Mouse (Mus musculus): ENCODE results near the gene Paqr8.

- no peak for TF ChIP-seq POLR2A (IDR thresholded peaks at IDR 0.05; ENCODE audit: low read depth, low read length)
- TF ChIP-seq CTCF (conservative IDR thresholded peaks at IDR 0.05 in 1 of 2, IDR thresholded peaks at IDR 0.05 in 1 of 2; ENCODE audit: low read depth in 2 of 2, low read length in 2 of 2) = no peak
- TF ChIP-seq ZKSCAN1 (IDR thresholded peaks at IDR 0.05; ENCODE audit: borderline replicate concordance, low read depth, low read length) = no peak
- no peak for TF ChIP-seq CHD2 (IDR thresholded peaks at IDR 0.05; ENCODE audit: low read length)
- TF ChIP-seq TBP (conservative IDR thresholded peaks at IDR 0.05; ENCODE audit: low read depth, low read length) = no peak
- TF ChIP-seq NELFE (IDR thresholded peaks at IDR 0.05; ENCODE audit: low read depth, low read length) = no peak
- no peak for TF ChIP-seq ETS1 (conservative IDR thresholded peaks at IDR 0.05; ENCODE audit: low read depth, low read length)
- no peak for TF ChIP-seq POLR2AphosphoS2 (IDR thresholded peaks at IDR 0.05; ENCODE audit: low read depth, low read length)
- TF ChIP-seq MAZ (IDR thresholded peaks at IDR 0.05; ENCODE audit: low read depth, low read length) = no peak
- no peak for TF ChIP-seq SMC3 (IDR thresholded peaks at IDR 0.05; ENCODE audit: low read depth, low read length)
Measured at GRCm38 (mm10) chr1:20981764-20982163, 91.4 kb downstream of the Paqr8 start.

Measured in CH12.LX (cell line).